Mouse (Mus musculus): Measurements from ENCODE around the gene Hdac9. TPM values are rescaled to one million over a fixed set of nuclear protein-coding genes. Genes with fewer than 3 reads are reported as not detected.

Gene Hdac9
- polyA plus RNA-seq, 1 experiment from 2014 or later = 3.3 TPM

- H3K4me2 ChIP-seq (ENCODE audit: low read length) = no peak overlapping the region
- no peak for ATAC-seq (replicated peaks; ENCODE audit: low FRiP score, low read depth)
- no peaks in the 10 kb centered on the region for H3K9me3 ChIP-seq (replicated peaks; ENCODE audit: low read length)
- peak; percentile 16 for DNase-seq (ENCODE audit: low spot score)
- H3K27me3 ChIP-seq (ENCODE audit: insufficient read depth, low read length) = no peaks in the 10 kb centered on the region
- no peak for TF ChIP-seq CTCF (IDR thresholded peaks at IDR 0.05; ENCODE audit: low read depth)
- WGBS = 24% methylated on average over 17 of the region's 17 CpGs
- no peaks in the 10 kb centered on the region for H3K36me3 ChIP-seq (ENCODE audit: insufficient read depth, low read length)
- H3K9ac ChIP-seq (ENCODE audit: low read depth, low read length) = no peak overlapping the region
- peaks cover 4% of the 10 kb centered on the region; the same call in 1 of the 2 replicates for H3K4me1 ChIP-seq (replicated peaks; ENCODE audit: insufficient read depth, low read length)
- no peak overlapping the region for H3K4me3 ChIP-seq (replicated peaks; ENCODE audit: low read depth, low read length)
- no peak overlapping the region for H3K27ac ChIP-seq
Observed at GRCm38 (mm10) chr12:34215023-34216020, 701.6 kb downstream of the Hdac9 start.

DNA sequence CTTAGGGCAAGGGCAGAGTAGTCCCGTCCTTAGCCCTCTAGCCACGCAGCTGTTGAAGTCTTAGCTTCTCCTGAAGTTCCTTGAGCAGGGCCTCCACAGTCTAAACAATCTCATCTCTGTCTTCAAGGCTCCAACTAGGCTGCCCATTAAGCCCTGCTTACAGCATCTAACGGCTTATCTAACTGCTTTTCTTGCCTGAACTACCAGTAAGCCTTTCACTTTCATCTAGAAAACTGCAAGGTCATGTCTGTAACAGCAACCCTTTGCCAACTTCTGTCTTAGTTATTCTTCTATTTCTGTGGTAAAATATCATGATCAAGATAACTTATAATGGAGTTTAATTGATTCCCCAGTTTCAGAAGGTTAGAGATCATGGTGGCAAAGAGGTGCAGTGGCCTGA, 704.7 kb downstream of the Hdac9 start:
- no peak for TF ChIP-seq CTCF (IDR thresholded peaks at IDR 0.05; ENCODE audit: low read depth)
- no peak for ATAC-seq (replicated peaks; ENCODE audit: low FRiP score, low read depth)
- 69% methylated on average over 3 of the region's 3 CpGs for WGBS
- peaks cover 4% of the 10 kb centered on the region; the same call in 1 of the 2 replicates for H3K4me1 ChIP-seq (replicated peaks; ENCODE audit: insufficient read depth, low read length)
- H3K4me2 ChIP-seq (ENCODE audit: low read length) = no peak overlapping the region
- H3K9ac ChIP-seq (ENCODE audit: low read depth, low read length) = no peak overlapping the region
- H3K36me3 ChIP-seq (ENCODE audit: insufficient read depth, low read length) = no peaks in the 10 kb centered on the region
- no peaks in the 10 kb centered on the region for H3K9me3 ChIP-seq (replicated peaks; ENCODE audit: low read length)
- H3K27ac ChIP-seq = no peak overlapping the region
- H3K27me3 ChIP-seq (ENCODE audit: insufficient read depth, low read length) = no peaks in the 10 kb centered on the region
- no peak overlapping the region for H3K4me3 ChIP-seq (replicated peaks; ENCODE audit: low read depth, low read length)
- DNase-seq (ENCODE audit: low spot score) = no peak

- Histone ChIP-seq H3K36me3 (ENCODE audit: insufficient read depth, low read length) (no peaks in the 10 kb centered on the region), H3K27me3 (ENCODE audit: insufficient read depth, low read length) (no peaks in the 10 kb centered on the region), H3K27ac (no peak overlapping the region), H3K9ac (ENCODE audit: low read depth, low read length) (no peak overlapping the region), H3K4me3 (replicated peaks; ENCODE audit: low read depth, low read length) (no peak overlapping the region), H3K9me3 (replicated peaks; ENCODE audit: low read length) (no peaks in the 10 kb centered on the region), H3K4me1 (replicated peaks; ENCODE audit: insufficient read depth, low read length) (no peaks in the 10 kb centered on the region), H3K4me2 (ENCODE audit: low read length) (no peak overlapping the region)
- peak; percentile 34 for DNase-seq (ENCODE audit: low spot score)
- TF ChIP-seq CTCF (IDR thresholded peaks at IDR 0.05; ENCODE audit: low read depth) = peak; percentile 58
- WGBS = 65% methylated on average over 3 of the region's 3 CpGs
- no peak for ATAC-seq (replicated peaks; ENCODE audit: low FRiP score, low read depth)
Observed at GRCm38 (mm10) chr12:34201471-34201870, 715.4 kb downstream of the Hdac9 start.

GRCm38 (mm10) chr12:34200030-34200446, 716.9 kb downstream of the Hdac9 start:
- 53% methylated on average over 4 of the region's 4 CpGs for WGBS

DNA sequence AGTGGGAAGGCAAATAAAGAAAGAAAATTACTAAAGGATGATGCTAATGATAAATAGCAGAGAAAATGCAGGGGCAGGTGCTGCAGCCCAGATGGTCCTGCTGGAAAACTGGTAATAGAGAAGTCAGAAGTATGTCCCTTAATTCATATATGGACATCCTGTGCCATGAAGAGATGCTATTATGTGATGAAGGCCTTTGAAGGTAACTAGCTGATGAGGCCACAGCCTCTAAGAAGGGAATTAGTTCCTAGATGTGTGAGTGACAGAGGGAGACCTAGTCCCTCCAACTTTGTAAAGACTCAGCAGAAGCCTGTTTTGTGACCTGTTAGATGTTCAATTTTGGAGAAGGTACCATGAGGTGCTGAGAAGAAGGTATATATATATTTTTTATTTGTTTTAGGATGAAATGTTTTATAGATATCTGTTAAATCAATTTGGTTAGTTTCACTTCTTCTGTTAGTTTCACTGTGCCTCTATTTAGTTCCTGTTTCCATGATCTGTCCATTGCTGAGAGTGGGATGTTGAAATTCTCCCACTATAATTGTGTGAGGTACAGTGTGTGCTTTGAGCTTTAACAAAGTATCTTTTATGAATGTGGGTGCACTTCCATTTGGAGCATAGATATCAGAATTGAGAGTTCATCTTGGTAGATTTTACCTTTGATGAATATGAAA, 721.6 kb downstream of the Hdac9 start:
- H3K36me3 ChIP-seq (ENCODE audit: insufficient read depth, low read length) = no peaks in the 10 kb centered on the region
- no peak overlapping the region for H3K4me3 ChIP-seq (replicated peaks; ENCODE audit: low read depth, low read length)
- TF ChIP-seq CTCF (IDR thresholded peaks at IDR 0.05; ENCODE audit: low read depth) = no peak
- DNase-seq (ENCODE audit: low spot score) (no peak), ATAC-seq (replicated peaks; ENCODE audit: low FRiP score, low read depth) (no peak)
- H3K4me1 ChIP-seq (replicated peaks; ENCODE audit: insufficient read depth, low read length) = no peaks in the 10 kb centered on the region
- no peak overlapping the region for H3K4me2 ChIP-seq (ENCODE audit: low read length)
- H3K27ac ChIP-seq = no peak overlapping the region
- no peaks in the 10 kb centered on the region for H3K9me3 ChIP-seq (replicated peaks; ENCODE audit: low read length)
- H3K9ac ChIP-seq (ENCODE audit: low read depth, low read length) = no peak overlapping the region
- no peaks in the 10 kb centered on the region for H3K27me3 ChIP-seq (ENCODE audit: insufficient read depth, low read length)

More at GRCm38 (mm10) chr12:34200030-34200446, 716.9 kb downstream of the Hdac9 start:
- no peaks in the 10 kb centered on the region for H3K36me3 ChIP-seq (ENCODE audit: insufficient read depth, low read length)
- no peak for ATAC-seq (replicated peaks; ENCODE audit: low FRiP score, low read depth)
- no peak overlapping the region for H3K4me2 ChIP-seq (ENCODE audit: low read length)
- H3K4me1 ChIP-seq (replicated peaks; ENCODE audit: insufficient read depth, low read length) = no peaks in the 10 kb centered on the region
- H3K27me3 ChIP-seq (ENCODE audit: insufficient read depth, low read length) = no peaks in the 10 kb centered on the region
- TF ChIP-seq CTCF (IDR thresholded peaks at IDR 0.05; ENCODE audit: low read depth) = no peak
- no peak overlapping the region for H3K27ac ChIP-seq
- no peaks in the 10 kb centered on the region for H3K9me3 ChIP-seq (replicated peaks; ENCODE audit: low read length)
- no peak overlapping the region for H3K9ac ChIP-seq (ENCODE audit: low read depth, low read length)
- DNase-seq (ENCODE audit: low spot score) = no peak
- H3K4me3 ChIP-seq (replicated peaks; ENCODE audit: low read depth, low read length) = no peak overlapping the region

- Histone ChIP-seq H3K4me3 (replicated peaks; ENCODE audit: low read depth, low read length) (no peak overlapping the region), H3K27me3 (ENCODE audit: insufficient read depth, low read length) (no peaks in the 10 kb centered on the region), H3K4me2 (ENCODE audit: low read length) (no peak overlapping the region), H3K4me1 (replicated peaks; ENCODE audit: insufficient read depth, low read length) (no peaks in the 10 kb centered on the region), H3K27ac (no peak overlapping the region), H3K36me3 (ENCODE audit: insufficient read depth, low read length) (no peaks in the 10 kb centered on the region), H3K9ac (ENCODE audit: low read depth, low read length) (no peak overlapping the region), H3K9me3 (replicated peaks; ENCODE audit: low read length) (no peaks in the 10 kb centered on the region)
- DNase-seq (ENCODE audit: low spot score) (no peak), ATAC-seq (replicated peaks; ENCODE audit: low FRiP score, low read depth) (no peak)
- WGBS = 88% methylated on average over 4 of the region's 4 CpGs
- TF ChIP-seq CTCF (IDR thresholded peaks at IDR 0.05; ENCODE audit: low read depth) = no peak
Observed at GRCm38 (mm10) chr12:34194116-34194515, 722.8 kb downstream of the Hdac9 start.
